Mouse (Mus musculus) midbrain, embryonic 14.5 days (tissue): Measurements from ENCODE around the gene Gm266. TPM values are rescaled to one million over a fixed set of nuclear protein-coding genes. Genes with fewer than 3 reads are reported as not detected.

ENCODE experiments used
- ATAC-seq: fragments of 200-750 bp; cut with Nextera tagmentation; 2 replicates; pipeline ENCODE4 v1.8.0; 2017; ENCODE audit warnings: moderate number of reproducible peaks, moderate library complexity; ENCODE audit not compliant: low FRiP score, low TSS enrichment
- DNase-seq: peaks from one replicate; pipeline ENCODE4 v3.0.0-alpha.2; 2015
- H3K27ac ChIP-seq: fragments of 300-500 bp; sonication (generic); replicated peaks from 2 replicates; pipeline ENCODE4 v1.5.1; 2014; ENCODE audit warnings: mild to moderate bottlenecking, low read depth, low read length, moderate library complexity
- H3K27me3 ChIP-seq: fragments of 300-500 bp; sonication (generic); 2 replicates; pipeline ENCODE4 v1.6.1; 2014; ENCODE audit warnings: low read length, control low read depth, mixed read lengths; ENCODE audit not compliant: control insufficient read depth, insufficient read depth
- H3K36me3 ChIP-seq: fragments of 300-500 bp; sonication (generic); 2 replicates; pipeline ENCODE4 v1.6.1; 2014; ENCODE audit warnings: low read length, control low read depth; ENCODE audit not compliant: control insufficient read depth, insufficient read depth
- H3K4me1 ChIP-seq: fragments of 300-500 bp; sonication (generic); 2 replicates; pipeline ENCODE4 v1.6.1; 2014; ENCODE audit warnings: mild to moderate bottlenecking, antibody characterized with exemption, low read length, control low read depth; ENCODE audit not compliant: control insufficient read depth, insufficient read depth
- H3K4me2 ChIP-seq: fragments of 300-500 bp; sonication (generic); 2 replicates; pipeline ENCODE4 v1.6.1; 2014; ENCODE audit warnings: mild to moderate bottlenecking, low read length, moderate library complexity
- H3K4me3 ChIP-seq: fragments of 300-500 bp; sonication (generic); replicated peaks from 2 replicates; pipeline ENCODE4 v1.5.1; 2014; ENCODE audit warnings: low read depth, low read length
- H3K9ac ChIP-seq: fragments of 300-500 bp; sonication (generic); replicated peaks from 2 replicates; pipeline ENCODE4 v1.6.1; 2014; ENCODE audit warnings: mild to moderate bottlenecking, low read length, moderate library complexity
- H3K9me3 ChIP-seq: fragments of 300-500 bp; sonication (generic); 2 replicates; pipeline ENCODE4 v1.6.1; 2016; ENCODE audit warnings: low read length, control low read depth, mixed read lengths; ENCODE audit not compliant: control insufficient read depth
- WGBS: fragments of 180-500 bp; shearing (Covaris S2); extraction: QIAGEN DNeasy Blood & Tissue Kit; methylation state at CpG from one replicate; pipeline ENCODE4 v1.1.7; 2014; 5-methylcytosine and 5-hydroxymethylcytosine counted together
- polyA plus RNA-seq: library from polyadenylated mRNA; unstranded; fragments of >200 nt; fragmentation: Nextera tagmentation; extraction: Ambion mirVana; gene quantifications from 2 replicates; pipeline ENCODE4 v1.2.1, GENCODE M21; 2014

Gene Gm266
- polyA plus RNA-seq = 1.5 and 1.9 TPM in 2 replicates

- ATAC-seq (no peak), DNase-seq (peak; percentile 46)
- Histone ChIP-seq H3K27me3 (peaks cover 37% of the 10 kb centered on the region), H3K4me3 (peak within 1 kb of the TSS; percentile 37), H3K9ac (peak within 1 kb of the TSS; percentile 29; the same call in 1 of the 2 replicates), H3K27ac (no peak within 1 kb of the TSS), H3K4me2 (peak within 1 kb of the TSS; percentile 57), H3K4me1 (peaks cover 8% of the 10 kb centered on the region; the same call in 1 of the 2 replicates), H3K36me3 (no peaks in the 10 kb centered on the region), H3K9me3 (no peaks in the 10 kb centered on the region)
- WGBS = under 1% methylated on average over 49 of the region's 58 CpGs
Measured at GRCm38 (mm10) chr12:111485652-111486306, at the start of gene Gm266. Gene Gm266 (minus strand): TSS chr12:111485823.

GRCm38 (mm10) chr12:111535281-111535680 lies 49.7 kb upstream of the Gm266 start:
- Histone ChIP-seq H3K4me1 (peaks cover 15% of the 10 kb centered on the region), H3K36me3 (peaks cover 11% of the 10 kb centered on the region), H3K27me3 (no peaks in the 10 kb centered on the region), H3K9ac (no peak overlapping the region), H3K9me3 (no peaks in the 10 kb centered on the region), H3K4me2 (no peak overlapping the region), H3K4me3 (no peak overlapping the region), H3K27ac (no peak overlapping the region)
- ATAC-seq (no peak), DNase-seq (no peak)
- WGBS = 76% methylated on average over 6 of the region's 6 CpGs

GRCm38 (mm10) chr12:111533096-111533794 lies 47.6 kb upstream of the Gm266 start:
- Histone ChIP-seq H3K27ac (no peak overlapping the region), H3K4me3 (no peak overlapping the region), H3K4me2 (no peak overlapping the region), H3K27me3 (no peaks in the 10 kb centered on the region), H3K9ac (no peak overlapping the region), H3K4me1 (0 out of 2 replicates have a peak, but pooled peaks cover 5% of the 10 kb centered on the region), H3K36me3 (no peaks in the 10 kb centered on the region), H3K9me3 (no peaks in the 10 kb centered on the region)
- WGBS = 69% methylated on average over 11 of the region's 11 CpGs
- no peak for DNase-seq
- ATAC-seq = no peak

GRCm38 (mm10) chr12:111529192-111529591 lies 43.6 kb upstream of the Gm266 start:
- Histone ChIP-seq H3K27ac (no peak overlapping the region), H3K4me2 (no peak overlapping the region), H3K9me3 (no peaks in the 10 kb centered on the region), H3K27me3 (no peaks in the 10 kb centered on the region), H3K36me3 (no peaks in the 10 kb centered on the region), H3K4me1 (no peaks in the 10 kb centered on the region), H3K4me3 (no peak overlapping the region), H3K9ac (no peak overlapping the region)
- no peak for ATAC-seq
- WGBS = 23% methylated on average over 8 of the region's 8 CpGs
- DNase-seq = no peak

- no peak for DNase-seq
- Histone ChIP-seq H3K4me3 (no peak overlapping the region), H3K9ac (no peak overlapping the region), H3K27ac (no peak overlapping the region), H3K9me3 (no peaks in the 10 kb centered on the region), H3K27me3 (no peaks in the 10 kb centered on the region), H3K4me2 (no peak overlapping the region), H3K36me3 (no peaks in the 10 kb centered on the region), H3K4me1 (no peaks in the 10 kb centered on the region)
- 66% methylated on average over 8 of the region's 8 CpGs for WGBS
- no peak for ATAC-seq
Measured at GRCm38 (mm10) chr12:111527643-111528281, 42.1 kb upstream of the Gm266 start.

- no peak overlapping the region for H3K27ac ChIP-seq
- no peak for DNase-seq
- WGBS = 88% methylated on average over 3 of the region's 3 CpGs
- no peaks in the 10 kb centered on the region for H3K27me3 ChIP-seq
- no peak for ATAC-seq
- no peaks in the 10 kb centered on the region for H3K4me1 ChIP-seq
- H3K4me3 ChIP-seq = no peak overlapping the region
- H3K36me3 ChIP-seq = no peaks in the 10 kb centered on the region
- no peak overlapping the region for H3K4me2 ChIP-seq
- 0 out of 2 replicates have a peak, but pooled peaks cover 4% of the 10 kb centered on the region for H3K9me3 ChIP-seq
- H3K9ac ChIP-seq = no peak overlapping the region
Measured at GRCm38 (mm10) chr12:111524883-111525282, 39.3 kb upstream of the Gm266 start.

GRCm38 (mm10) chr12:111524469-111524868 lies 38.8 kb upstream of the Gm266 start:
- H3K4me2 ChIP-seq = no peak overlapping the region
- no peak overlapping the region for H3K9ac ChIP-seq
- no peaks in the 10 kb centered on the region for H3K36me3 ChIP-seq
- no peaks in the 10 kb centered on the region for H3K4me1 ChIP-seq
- no peaks in the 10 kb centered on the region for H3K27me3 ChIP-seq
- ATAC-seq (no peak), DNase-seq (no peak)
- no peak overlapping the region for H3K27ac ChIP-seq
- 79% methylated on average over 1 of the region's 1 CpGs for WGBS
- no peak overlapping the region for H3K4me3 ChIP-seq
- 0 out of 2 replicates have a peak, but pooled peaks cover 4% of the 10 kb centered on the region for H3K9me3 ChIP-seq

GRCm38 (mm10) chr12:111520994-111521393 lies 35.4 kb upstream of the Gm266 start:
- Histone ChIP-seq H3K36me3 (no peaks in the 10 kb centered on the region), H3K9me3 (0 out of 2 replicates have a peak, but pooled peaks cover 4% of the 10 kb centered on the region), H3K4me1 (no peaks in the 10 kb centered on the region), H3K9ac (no peak overlapping the region), H3K27ac (no peak overlapping the region), H3K4me3 (no peak overlapping the region), H3K4me2 (no peak overlapping the region), H3K27me3 (no peaks in the 10 kb centered on the region)
- ATAC-seq (no peak), DNase-seq (no peak)
- WGBS = 93% methylated on average over 2 of the region's 2 CpGs
